Mouse (Mus musculus): ENCODE measurements at regions not wholly inside any gene's neighbourhood (a gene's known extent, or its start where the extent isn't known, plus 50 kb on each side); places are given as distances from the start of the nearest gene placed in this dataset.

DNA sequence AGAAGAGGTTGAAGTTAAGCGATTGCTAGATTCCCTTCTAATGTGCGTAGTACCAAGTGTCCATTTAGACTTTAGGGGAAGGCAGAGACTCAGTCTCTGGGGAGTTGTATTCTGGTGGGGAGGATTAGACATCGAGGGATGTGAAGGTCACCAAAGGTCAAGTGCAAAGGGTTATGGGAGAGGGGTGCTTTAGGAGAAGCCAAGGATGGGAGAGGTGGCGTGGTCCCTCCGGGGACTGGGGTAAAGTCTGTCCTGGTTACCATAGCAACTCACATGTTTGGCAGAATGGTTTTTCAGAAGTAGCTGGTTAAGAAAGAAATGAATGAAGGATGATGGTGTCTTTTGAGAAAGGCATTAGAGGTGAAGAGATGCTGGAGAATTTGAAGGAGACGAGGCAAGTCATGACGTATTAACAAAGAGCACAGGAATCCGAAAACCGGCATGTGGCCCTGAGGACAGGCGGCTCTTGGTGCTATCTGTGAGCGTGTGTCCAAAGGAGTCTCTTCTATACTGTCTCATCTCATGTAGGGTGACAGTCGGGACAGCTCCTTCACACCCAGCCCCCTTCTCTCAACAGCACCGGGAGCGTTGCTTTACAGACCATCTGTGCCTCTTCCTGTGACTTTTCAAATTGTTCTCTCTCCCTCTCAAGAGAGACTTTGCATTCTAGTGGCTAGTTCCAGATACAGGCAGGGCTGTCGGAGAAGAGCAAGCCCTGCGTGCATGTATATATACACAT, 125.6 kb upstream of the Aldh1b1 start:
- Histone ChIP-seq H3K9ac (no peak overlapping the region), H3K9me3 (replicated peaks) (no peaks in the 10 kb centered on the region), H3K27ac (ENCODE audit: poor library complexity, severe bottlenecking) (no peak overlapping the region), H3K4me3 (no peak overlapping the region), H3K27me3 (replicated peaks) (peaks cover 5% of the 10 kb centered on the region), H3K4me2 (no peak overlapping the region), H3K36me3 (no peaks in the 10 kb centered on the region), H3K4me1 (replicated peaks) (peaks cover 9% of the 10 kb centered on the region; the same call in 1 of the 2 replicates)
- whole genome bisulfite sequencing: 42% methylated on average over 16 of the region's 16 CpGs
- ATAC-seq (ENCODE audit: insufficient number of reproducible peaks, low FRiP score): no peak

DNA sequence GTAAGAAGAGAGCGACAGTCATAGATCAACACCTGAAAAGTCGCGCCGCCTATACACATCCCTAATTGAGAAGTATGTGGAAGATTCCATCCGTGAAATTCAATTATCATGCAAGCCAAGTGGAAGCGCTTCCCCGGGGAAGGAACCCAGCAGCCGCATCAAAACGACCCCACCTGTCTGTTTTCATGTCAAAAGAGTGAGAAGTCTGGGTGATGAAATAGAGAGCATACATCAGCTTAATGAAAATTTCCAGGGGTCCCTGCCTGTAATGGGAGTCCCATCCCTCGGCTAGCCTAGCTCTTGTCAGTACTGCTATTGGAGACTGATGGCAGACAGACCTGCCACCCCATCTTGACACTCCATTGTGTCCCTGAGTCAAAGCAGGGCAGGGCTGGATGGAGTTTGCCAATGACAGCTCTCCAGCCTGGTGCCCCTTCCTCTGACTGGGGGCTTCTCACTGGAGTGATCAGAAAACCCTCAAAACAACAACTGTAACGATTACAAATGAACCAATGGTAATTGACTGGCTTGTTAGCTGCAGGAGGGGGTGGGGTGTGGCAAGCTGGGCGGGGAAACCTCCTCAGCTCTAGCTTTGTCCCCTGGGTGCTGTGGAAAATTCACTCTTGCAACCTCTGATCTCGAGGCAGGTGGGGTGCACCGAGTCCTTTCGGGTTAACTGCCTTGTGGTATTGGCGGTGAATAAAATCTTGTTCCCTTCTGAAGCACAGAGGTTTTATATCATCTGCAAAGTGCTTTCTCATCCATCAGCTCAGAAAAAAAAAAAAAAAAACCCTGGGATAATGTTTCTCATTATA, 126.4 kb upstream of the Aldh1b1 start:
- Histone ChIP-seq H3K9ac (no peak overlapping the region), H3K4me1 (replicated peaks) (peaks cover 9% of the 10 kb centered on the region; the same call in 1 of the 2 replicates), H3K27me3 (replicated peaks) (peaks cover 5% of the 10 kb centered on the region), H3K4me3 (no peak overlapping the region), H3K4me2 (no peak overlapping the region), H3K9me3 (replicated peaks) (no peaks in the 10 kb centered on the region), H3K27ac (ENCODE audit: poor library complexity, severe bottlenecking) (no peak overlapping the region), H3K36me3 (no peaks in the 10 kb centered on the region)
- 55% methylated on average over 16 of the region's 16 CpGs for WGBS
- no peak for ATAC-seq (ENCODE audit: insufficient number of reproducible peaks, low FRiP score)

DNA sequence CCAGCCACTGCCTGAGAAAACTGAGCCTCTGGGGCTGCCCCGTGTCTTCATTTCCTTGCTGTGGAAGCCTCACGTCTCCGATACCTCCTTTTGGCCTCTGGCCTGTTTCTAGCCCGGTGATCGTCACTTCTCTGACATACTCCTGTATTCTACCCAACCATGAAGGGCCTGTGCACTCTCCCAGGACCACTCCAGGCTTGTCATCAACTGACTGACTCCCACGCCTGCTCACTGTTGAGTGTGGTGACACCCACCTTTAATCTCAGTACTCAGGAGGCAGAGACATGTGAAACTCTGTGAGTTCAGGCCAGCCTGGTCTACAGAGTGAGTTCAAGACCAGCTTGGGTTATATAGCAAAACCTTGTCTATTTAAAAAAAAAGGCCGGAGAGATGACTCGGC, 132.1 kb upstream of the Shb start:
- WGBS: 54% methylated on average over 8 of the region's 8 CpGs
- Histone ChIP-seq H3K4me1 (replicated peaks) (no peaks in the 10 kb centered on the region), H3K27me3 (replicated peaks) (peaks cover 9% of the 10 kb centered on the region; the same call in 1 of the 2 replicates), H3K4me2 (no peak overlapping the region), H3K4me3 (no peak overlapping the region), H3K27ac (ENCODE audit: poor library complexity, severe bottlenecking) (no peak overlapping the region), H3K9ac (no peak overlapping the region), H3K36me3 (no peaks in the 10 kb centered on the region), H3K9me3 (replicated peaks) (no peaks in the 10 kb centered on the region)
- no peak for ATAC-seq (ENCODE audit: insufficient number of reproducible peaks, low FRiP score)

DNA sequence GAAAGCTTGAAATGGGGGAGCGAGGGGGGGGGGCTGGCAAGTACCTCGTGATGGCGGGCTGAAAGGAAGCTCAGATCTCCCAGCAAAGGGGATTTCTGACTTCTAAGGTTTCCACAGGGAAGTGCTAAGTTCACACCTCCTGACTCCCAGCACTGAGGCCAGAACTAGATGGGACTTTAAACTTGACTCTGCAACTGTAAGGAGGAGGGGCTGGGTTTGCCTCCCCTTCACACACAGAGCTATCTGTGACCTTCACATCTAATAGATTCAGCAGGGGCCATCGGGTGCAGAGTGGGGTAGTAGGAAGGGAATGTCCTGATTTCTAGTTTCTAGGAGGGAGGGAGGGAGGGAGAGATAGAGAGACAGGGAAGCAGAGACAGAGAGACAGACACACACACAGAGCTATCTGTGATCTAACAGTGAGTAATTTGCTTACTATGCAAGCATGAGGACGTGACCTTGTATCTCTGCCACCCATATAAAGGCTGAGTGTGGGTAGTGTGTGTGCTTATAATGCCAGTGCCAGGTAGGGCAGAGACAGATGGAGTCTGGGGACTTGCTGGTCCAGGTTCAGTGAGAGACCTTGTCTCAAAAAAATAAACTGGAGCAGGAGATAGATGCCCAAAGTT, 125.2 kb upstream of the Shb start:
- 18% methylated on average over 5 of the region's 5 CpGs for WGBS
- H3K4me1 ChIP-seq (replicated peaks): peaks cover 18% of the 10 kb centered on the region
- H3K4me3 ChIP-seq: no peak overlapping the region
- no peak for ATAC-seq (ENCODE audit: insufficient number of reproducible peaks, low FRiP score)
- no peaks in the 10 kb centered on the region for H3K36me3 ChIP-seq
- H3K27me3 ChIP-seq (replicated peaks): peaks cover 12% of the 10 kb centered on the region; the same call in 1 of the 2 replicates
- 0 out of 2 replicates have a peak overlapping the region, but pooled peaks have one; percentile 17 for H3K4me2 ChIP-seq
- no peak overlapping the region for H3K9ac ChIP-seq
- no peak overlapping the region for H3K27ac ChIP-seq (ENCODE audit: poor library complexity, severe bottlenecking)
- no peaks in the 10 kb centered on the region for H3K9me3 ChIP-seq (replicated peaks)

GRCm38 (mm10) chr4:45655780-45656179, 123.5 kb upstream of the Shb start:
- Histone ChIP-seq H3K9ac (no peak overlapping the region), H3K4me1 (replicated peaks) (peaks cover 18% of the 10 kb centered on the region), H3K36me3 (no peaks in the 10 kb centered on the region), H3K27ac (ENCODE audit: poor library complexity, severe bottlenecking) (no peak overlapping the region), H3K4me2 (no peak overlapping the region), H3K4me3 (no peak overlapping the region), H3K27me3 (replicated peaks) (0 out of 2 replicates have a peak, but pooled peaks cover 6% of the 10 kb centered on the region), H3K9me3 (replicated peaks) (no peaks in the 10 kb centered on the region)
- 52% methylated on average over 5 of the region's 5 CpGs for WGBS
- ATAC-seq (ENCODE audit: insufficient number of reproducible peaks, low FRiP score): no peak

DNA sequence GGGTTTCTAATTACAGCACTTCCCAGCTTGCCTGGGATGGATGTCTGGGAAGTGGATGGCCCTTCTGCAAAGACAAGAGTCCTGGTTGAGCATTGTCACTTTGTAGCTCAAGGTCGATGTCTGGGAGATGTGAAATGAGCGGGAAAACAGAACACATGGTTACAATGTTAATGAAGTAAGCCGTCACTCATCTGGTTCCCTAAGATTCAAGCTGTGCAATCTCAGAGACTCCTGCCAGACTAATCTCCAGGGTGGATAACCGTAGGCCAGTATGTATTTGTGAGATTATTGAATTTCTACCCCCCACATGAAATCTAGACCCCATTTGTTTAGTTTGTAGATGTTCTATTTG, 122.5 kb upstream of the Shb start:
- Histone ChIP-seq H3K36me3 (no peaks in the 10 kb centered on the region), H3K9ac (no peak overlapping the region), H3K9me3 (replicated peaks) (no peaks in the 10 kb centered on the region), H3K4me2 (peak overlapping the region; percentile 38), H3K27me3 (replicated peaks) (0 out of 2 replicates have a peak, but pooled peaks cover 6% of the 10 kb centered on the region), H3K27ac (ENCODE audit: poor library complexity, severe bottlenecking) (no peak overlapping the region), H3K4me3 (no peak overlapping the region), H3K4me1 (replicated peaks) (peaks cover 18% of the 10 kb centered on the region)
- WGBS: 15% methylated on average over 4 of the region's 4 CpGs
- no peak for ATAC-seq (ENCODE audit: insufficient number of reproducible peaks, low FRiP score)

GRCm38 (mm10) chr4:45654019-45654803, 121.9 kb upstream of the Shb start:
- no peak overlapping the region for H3K27ac ChIP-seq (ENCODE audit: poor library complexity, severe bottlenecking)
- 0 out of 2 replicates have a peak, but pooled peaks cover 6% of the 10 kb centered on the region for H3K27me3 ChIP-seq (replicated peaks)
- WGBS: 10% methylated on average over 14 of the region's 14 CpGs
- H3K36me3 ChIP-seq: no peaks in the 10 kb centered on the region
- ATAC-seq (ENCODE audit: insufficient number of reproducible peaks, low FRiP score): no peak
- H3K4me2 ChIP-seq: peak overlapping the region; percentile 38
- no peak overlapping the region for H3K4me3 ChIP-seq
- no peaks in the 10 kb centered on the region for H3K9me3 ChIP-seq (replicated peaks)
- H3K4me1 ChIP-seq (replicated peaks): peaks cover 18% of the 10 kb centered on the region
- no peak overlapping the region for H3K9ac ChIP-seq

DNA sequence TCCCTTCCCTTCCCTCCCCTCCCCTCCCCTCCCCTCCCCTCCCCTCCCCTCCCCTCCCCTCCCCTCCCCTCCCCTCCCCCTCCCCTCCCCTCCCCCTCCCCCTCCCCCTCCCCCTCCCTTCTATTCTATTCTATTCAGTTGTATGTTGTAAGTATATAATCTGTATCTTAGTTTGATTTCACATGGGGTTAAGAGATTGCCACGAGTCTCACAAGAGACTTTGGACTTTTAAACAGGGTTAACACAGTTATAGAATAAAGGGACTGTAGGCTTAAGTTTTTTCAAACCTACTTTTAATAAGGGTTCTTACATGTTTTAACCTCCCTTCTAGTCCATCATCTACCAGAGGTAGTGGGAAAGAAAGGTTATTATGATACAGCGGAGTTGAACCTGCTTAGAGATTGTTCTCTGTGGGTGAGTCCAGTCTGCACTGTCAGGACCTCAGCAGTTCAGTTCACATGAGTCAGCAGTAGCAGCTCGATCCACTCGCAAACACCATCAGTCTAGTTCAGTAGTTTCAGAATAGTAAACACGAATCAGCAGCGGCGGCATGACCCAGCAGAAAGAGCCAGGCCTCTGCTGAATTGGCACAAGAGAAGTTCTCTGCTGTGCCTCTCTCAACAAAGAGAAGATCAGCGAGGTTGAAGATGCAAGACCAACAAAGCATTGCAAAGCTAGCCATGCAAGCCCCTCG, 116.8 kb upstream of the Shb start:
- H3K4me1 ChIP-seq (replicated peaks): no peaks in the 10 kb centered on the region

GRCm38 (mm10) chr4:45647514-45647913, 115.2 kb upstream of the Shb start:
- H3K36me3 ChIP-seq: no peaks in the 10 kb centered on the region
- no peak overlapping the region for H3K4me3 ChIP-seq
- H3K27me3 ChIP-seq (replicated peaks): no peaks in the 10 kb centered on the region
- H3K9me3 ChIP-seq (replicated peaks): no peaks in the 10 kb centered on the region
- no peaks in the 10 kb centered on the region for H3K4me1 ChIP-seq (replicated peaks)
- no peak overlapping the region for H3K4me2 ChIP-seq
- H3K27ac ChIP-seq (ENCODE audit: poor library complexity, severe bottlenecking): no peak overlapping the region
- ATAC-seq (ENCODE audit: insufficient number of reproducible peaks, low FRiP score): no peak
- 70% methylated on average over 3 of the region's 3 CpGs for WGBS
- no peak overlapping the region for H3K9ac ChIP-seq

More for the DNA sequence above, 116.8 kb upstream of the Shb start:
- Histone ChIP-seq H3K36me3 (no peaks in the 10 kb centered on the region), H3K4me2 (no peak overlapping the region), H3K27ac (ENCODE audit: poor library complexity, severe bottlenecking) (no peak overlapping the region), H3K9me3 (replicated peaks) (no peaks in the 10 kb centered on the region), H3K4me3 (no peak overlapping the region), H3K9ac (no peak overlapping the region), H3K27me3 (replicated peaks) (no peaks in the 10 kb centered on the region)
- 85% methylated on average over 9 of the region's 9 CpGs for WGBS
- ATAC-seq (ENCODE audit: insufficient number of reproducible peaks, low FRiP score): no peak

DNA sequence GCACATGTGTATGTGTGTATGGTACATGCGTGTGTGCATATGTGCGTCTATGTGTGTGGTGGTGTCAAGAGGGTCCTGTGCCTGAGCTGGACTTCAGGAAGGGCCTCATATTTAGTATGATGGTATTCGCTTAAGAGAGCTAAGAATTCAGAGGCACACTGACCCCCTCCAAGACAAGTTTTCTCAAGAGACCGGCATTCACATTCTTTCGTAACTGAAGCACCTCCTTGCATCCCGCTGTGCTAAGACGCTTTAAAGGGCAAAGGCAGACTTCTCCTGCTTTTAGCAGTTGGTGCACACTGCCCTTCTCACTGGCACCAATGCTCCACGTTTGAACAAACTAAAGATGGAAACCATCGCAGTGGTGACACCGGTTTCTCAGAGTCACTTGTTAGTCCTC, 110.3 kb upstream of the Shb start:
- Histone ChIP-seq H3K27ac (ENCODE audit: poor library complexity, severe bottlenecking) (no peak overlapping the region), H3K9ac (no peak overlapping the region), H3K36me3 (no peaks in the 10 kb centered on the region), H3K4me1 (replicated peaks) (no peaks in the 10 kb centered on the region), H3K9me3 (replicated peaks) (no peaks in the 10 kb centered on the region), H3K4me2 (no peak overlapping the region), H3K4me3 (no peak overlapping the region), H3K27me3 (replicated peaks) (no peaks in the 10 kb centered on the region)
- WGBS: 81% methylated on average over 10 of the region's 10 CpGs
- no peak for ATAC-seq (ENCODE audit: insufficient number of reproducible peaks, low FRiP score)
